Mouse (Mus musculus): Measurements from ENCODE around the gene Mapt. TPM values are rescaled to one million over a fixed set of nuclear protein-coding genes. Genes with fewer than 3 reads are reported as not detected.

Mapt gene
- polyA plus RNA-seq, 1 experiment from 2014 or later, result 537 TPM

GRCm38 (mm10) chr11:104327462-104327861, 96.3 kb downstream of the Mapt start:
- H3K27me3 ChIP-seq, result no peaks in the 10 kb centered on the region
- 100% methylated on average over 1 of the region's 1 CpGs for WGBS
- no peak overlapping the region for H3K27ac ChIP-seq
- no peaks in the 10 kb centered on the region for H3K4me1 ChIP-seq (replicated peaks)
- H3K9me3 ChIP-seq, result no peaks in the 10 kb centered on the region
- no peak for ATAC-seq
- peaks cover 70% of the 10 kb centered on the region for H3K36me3 ChIP-seq
- no peak overlapping the region for H3K9ac ChIP-seq (replicated peaks)
- no peak overlapping the region for H3K4me3 ChIP-seq (replicated peaks)
- H3K4me2 ChIP-seq (replicated peaks), result no peak overlapping the region

GRCm38 (mm10) chr11:104327946-104328345, 96.8 kb downstream of the Mapt start:
- Histone ChIP-seq H3K4me3 (replicated peaks) (no peak overlapping the region), H3K9me3 (no peaks in the 10 kb centered on the region), H3K9ac (replicated peaks) (no peak overlapping the region), H3K36me3 (peaks cover 70% of the 10 kb centered on the region), H3K4me2 (replicated peaks) (no peak overlapping the region), H3K27ac (no peak overlapping the region), H3K4me1 (replicated peaks) (no peaks in the 10 kb centered on the region), H3K27me3 (no peaks in the 10 kb centered on the region)
- 89% methylated on average over 6 of the region's 6 CpGs for WGBS
- no peak for ATAC-seq

GRCm38 (mm10) chr11:104329185-104329926, 98.2 kb downstream of the Mapt start:
- H3K4me2 ChIP-seq (replicated peaks), result no peak overlapping the region
- 0 out of 2 replicates have a peak, but pooled peaks have one; percentile 17 for ATAC-seq
- H3K27ac ChIP-seq, result no peak overlapping the region
- peaks cover 74% of the 10 kb centered on the region for H3K36me3 ChIP-seq
- 92% methylated on average over 11 of the region's 11 CpGs for WGBS
- H3K9me3 ChIP-seq, result no peaks in the 10 kb centered on the region
- H3K4me3 ChIP-seq (replicated peaks), result no peak overlapping the region
- H3K4me1 ChIP-seq (replicated peaks), result no peaks in the 10 kb centered on the region
- H3K9ac ChIP-seq (replicated peaks), result no peak overlapping the region
- no peaks in the 10 kb centered on the region for H3K27me3 ChIP-seq

- 88% methylated on average over 4 of the region's 4 CpGs for WGBS
- H3K4me1 ChIP-seq (replicated peaks), result no peaks in the 10 kb centered on the region
- H3K4me2 ChIP-seq (replicated peaks), result no peak overlapping the region
- H3K27ac ChIP-seq, result 0 out of 2 replicates have a peak overlapping the region, but pooled peaks have one; percentile 36
- no peak overlapping the region for H3K4me3 ChIP-seq (replicated peaks)
- no peak for ATAC-seq
- no peaks in the 10 kb centered on the region for H3K27me3 ChIP-seq
- peaks cover 79% of the 10 kb centered on the region for H3K36me3 ChIP-seq
- H3K9me3 ChIP-seq, result no peaks in the 10 kb centered on the region
- no peak overlapping the region for H3K9ac ChIP-seq (replicated peaks)
Observed at GRCm38 (mm10) chr11:104330151-104330550, 99.0 kb downstream of the Mapt start.

- Histone ChIP-seq H3K9ac (replicated peaks) (no peak overlapping the region), H3K4me3 (replicated peaks) (no peak overlapping the region), H3K9me3 (no peaks in the 10 kb centered on the region), H3K36me3 (peaks cover 80% of the 10 kb centered on the region), H3K27ac (peak overlapping the region; percentile 30; the same call in 1 of the 2 replicates), H3K4me2 (replicated peaks) (no peak overlapping the region), H3K27me3 (no peaks in the 10 kb centered on the region), H3K4me1 (replicated peaks) (no peaks in the 10 kb centered on the region)
- no peak for ATAC-seq
- 92% methylated on average over 3 of the region's 3 CpGs for WGBS
Observed at GRCm38 (mm10) chr11:104331208-104331607, 100.0 kb downstream of the Mapt start.

- no peak for ATAC-seq
Observed at GRCm38 (mm10) chr11:104332105-104332504, 100.9 kb downstream of the Mapt start.

GRCm38 (mm10) chr11:104334115-104334514, 102.9 kb downstream of the Mapt start:
- Histone ChIP-seq H3K27me3 (no peaks in the 10 kb centered on the region), H3K4me1 (replicated peaks) (no peaks in the 10 kb centered on the region), H3K36me3 (peaks cover 82% of the 10 kb centered on the region), H3K4me3 (replicated peaks) (no peak overlapping the region), H3K9me3 (no peaks in the 10 kb centered on the region), H3K9ac (replicated peaks) (no peak overlapping the region), H3K4me2 (replicated peaks) (no peak overlapping the region), H3K27ac (no peak overlapping the region)
- no peak for ATAC-seq
- 82% methylated on average over 5 of the region's 5 CpGs for WGBS

More at GRCm38 (mm10) chr11:104332105-104332504, 100.9 kb downstream of the Mapt start:
- Histone ChIP-seq H3K4me3 (replicated peaks) (no peak overlapping the region), H3K9ac (replicated peaks) (no peak overlapping the region), H3K27ac (no peak overlapping the region), H3K36me3 (peaks cover 82% of the 10 kb centered on the region), H3K4me1 (replicated peaks) (no peaks in the 10 kb centered on the region), H3K27me3 (no peaks in the 10 kb centered on the region), H3K4me2 (replicated peaks) (no peak overlapping the region), H3K9me3 (no peaks in the 10 kb centered on the region)
- 90% methylated on average over 5 of the region's 5 CpGs for WGBS

- Histone ChIP-seq H3K27ac (no peak overlapping the region), H3K36me3 (peaks cover 81% of the 10 kb centered on the region)
- 84% methylated on average over 13 of the region's 13 CpGs for WGBS
Observed at GRCm38 (mm10) chr11:104334946-104335345, 103.8 kb downstream of the Mapt start.

GRCm38 (mm10) chr11:104346931-104347330, 115.7 kb downstream of the Mapt start:
- Histone ChIP-seq H3K9me3 (no peaks in the 10 kb centered on the region), H3K9ac (replicated peaks) (no peak overlapping the region), H3K4me1 (replicated peaks) (no peaks in the 10 kb centered on the region), H3K27me3 (no peaks in the 10 kb centered on the region), H3K27ac (no peak overlapping the region), H3K4me2 (replicated peaks) (no peak overlapping the region), H3K4me3 (replicated peaks) (no peak overlapping the region), H3K36me3 (peaks cover 67% of the 10 kb centered on the region)
- WGBS, result 67% methylated on average over 3 of the region's 3 CpGs
- no peak for ATAC-seq

More at GRCm38 (mm10) chr11:104334946-104335345, 103.8 kb downstream of the Mapt start:
- no peaks in the 10 kb centered on the region for H3K9me3 ChIP-seq
- no peak overlapping the region for H3K4me2 ChIP-seq (replicated peaks)
- no peak for ATAC-seq
- H3K4me1 ChIP-seq (replicated peaks), result no peaks in the 10 kb centered on the region
- no peak overlapping the region for H3K9ac ChIP-seq (replicated peaks)
- no peaks in the 10 kb centered on the region for H3K27me3 ChIP-seq
- no peak overlapping the region for H3K4me3 ChIP-seq (replicated peaks)

GRCm38 (mm10) chr11:104361790-104362189, 130.6 kb downstream of the Mapt start:
- no peak for ATAC-seq
- H3K4me3 ChIP-seq (replicated peaks), result no peak overlapping the region
- H3K9me3 ChIP-seq, result no peaks in the 10 kb centered on the region
- H3K27me3 ChIP-seq, result no peaks in the 10 kb centered on the region
- 73% methylated on average over 2 of the region's 2 CpGs for WGBS
- H3K4me1 ChIP-seq (replicated peaks), result no peaks in the 10 kb centered on the region
- no peak overlapping the region for H3K27ac ChIP-seq
- H3K36me3 ChIP-seq, result peaks cover 17% of the 10 kb centered on the region
- H3K4me2 ChIP-seq (replicated peaks), result no peak overlapping the region
- H3K9ac ChIP-seq (replicated peaks), result no peak overlapping the region

- Histone ChIP-seq H3K4me1 (replicated peaks) (no peaks in the 10 kb centered on the region), H3K27ac (no peak overlapping the region), H3K9ac (replicated peaks) (no peak overlapping the region), H3K4me3 (replicated peaks) (no peak overlapping the region), H3K9me3 (no peaks in the 10 kb centered on the region), H3K27me3 (no peaks in the 10 kb centered on the region), H3K36me3 (peaks cover 20% of the 10 kb centered on the region), H3K4me2 (replicated peaks) (no peak overlapping the region)
- WGBS, result 96% methylated on average over 1 of the region's 1 CpGs
- no peak for ATAC-seq
Observed at GRCm38 (mm10) chr11:104362704-104363103, 131.5 kb downstream of the Mapt start.

GRCm38 (mm10) chr11:104363823-104364600, 132.8 kb downstream of the Mapt start:
- H3K4me1 ChIP-seq (replicated peaks), result no peaks in the 10 kb centered on the region
- H3K9ac ChIP-seq (replicated peaks), result no peak overlapping the region
- 92% methylated on average over 2 of the region's 2 CpGs for WGBS
- no peak for ATAC-seq
- peaks cover 27% of the 10 kb centered on the region for H3K36me3 ChIP-seq
- H3K4me2 ChIP-seq (replicated peaks), result no peak overlapping the region
- H3K9me3 ChIP-seq, result no peaks in the 10 kb centered on the region
- no peak overlapping the region for H3K4me3 ChIP-seq (replicated peaks)
- H3K27me3 ChIP-seq, result no peaks in the 10 kb centered on the region
- no peak overlapping the region for H3K27ac ChIP-seq

All from midbrain, embryonic 13.5 days (tissue).